15 mouse cellular contexts compared by ENCODE assay signal in the genomic region with DNA sequence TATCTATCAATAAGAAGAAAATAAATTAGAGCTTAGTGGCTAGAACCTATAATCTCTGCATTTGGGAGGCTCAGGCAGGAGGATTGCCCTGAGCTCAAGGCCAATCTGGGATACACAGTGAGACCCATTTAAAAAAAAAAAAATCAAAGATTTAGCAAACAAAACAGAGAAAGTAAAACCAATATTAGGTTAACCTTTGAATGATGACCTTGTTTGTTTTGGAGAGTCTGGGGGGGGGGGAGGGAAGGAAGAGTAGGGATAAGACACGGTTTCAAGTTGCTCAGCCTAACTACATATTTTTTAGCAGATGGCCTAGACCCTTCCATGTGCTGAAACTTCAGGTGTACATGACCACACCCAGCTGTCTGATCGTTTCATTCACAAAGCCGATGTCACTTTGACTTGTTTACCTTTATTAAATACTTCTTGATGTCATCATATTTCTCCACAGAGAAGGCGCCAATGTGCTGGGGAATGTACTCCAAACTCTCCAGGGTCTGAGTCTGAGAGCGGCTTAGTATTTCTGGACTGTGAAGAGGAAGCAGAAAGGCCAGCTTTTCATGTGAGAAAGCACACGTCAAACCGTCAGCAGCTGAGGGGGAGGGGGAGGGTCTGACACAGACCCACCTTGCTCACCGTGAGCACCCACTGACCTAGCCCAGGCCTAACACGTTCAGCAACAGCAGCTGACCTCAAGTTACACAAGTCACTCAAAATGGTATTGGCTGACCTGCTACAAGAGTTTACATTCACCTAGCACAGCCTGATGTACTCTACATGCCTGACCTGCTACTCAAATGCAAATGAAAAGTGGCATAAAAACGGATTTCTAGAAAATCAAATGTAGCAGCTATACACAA.
"Had no signal": no experiment of that assay in that cellular context is flagged by ENCODE, and none has a peak within 500 bp of the region (broad histone marks: within the 10 kb centered on the region; RNA-seq: fewer than 3 reads in every experiment).

No protein-coding gene starts in this region.

- H3K4me2 ChIP-seq: limb, embryonic 13.5 days; midbrain, embryonic 12.5 days had no signal

- H3K4me3 ChIP-seq: layer of hippocampus, adult 2 months; limb, embryonic 13.5 days; megakaryocyte, embryonic 14.5 days; midbrain, embryonic 12.5 days had no signal

- H3K9ac ChIP-seq: limb, embryonic 13.5 days; midbrain, embryonic 12.5 days had no signal

- H3K27me3 ChIP-seq: limb, embryonic 13.5 days; megakaryocyte, embryonic 14.5 days; midbrain, embryonic 12.5 days had no signal

- H3K9me3 ChIP-seq: limb, embryonic 13.5 days; megakaryocyte, embryonic 14.5 days; midbrain, embryonic 12.5 days had no signal

- H3K4me1 ChIP-seq: limb, embryonic 13.5 days; midbrain, embryonic 12.5 days had no signal

- DNase-seq: kidney, adult 11 months; kidney, adult 9 months; kidney, postnatal 4 days; left cerebral cortex, postnatal 4 days; lung, adult 2 months; lung, postnatal 10 days; right cerebral cortex, adult 18-20 months; right cerebral cortex, postnatal 25 days; thymus, postnatal 14 days had no signal

- H3K27ac ChIP-seq: kidney, postnatal 0 days; layer of hippocampus, adult 2 months; limb, embryonic 13.5 days; macrophage; midbrain, embryonic 12.5 days had no signal
